Mouse (Mus musculus) G1E (cell line): Measurements from ENCODE around the gene Nrbf2.

Experiments
- CTCF ChIP-seq: IDR thresholded peaks from 2 replicates; pipeline ENCODE4 v1.5.1; 2012; ENCODE audit warnings: low read depth, low read length, inconsistent platforms, mixed read lengths
- GATA2 ChIP-seq: IDR thresholded peaks from 2 replicates; pipeline ENCODE4 v1.6.1; 2012; ENCODE audit warnings: low read depth, low read length, inconsistent platforms, borderline replicate concordance

DNA sequence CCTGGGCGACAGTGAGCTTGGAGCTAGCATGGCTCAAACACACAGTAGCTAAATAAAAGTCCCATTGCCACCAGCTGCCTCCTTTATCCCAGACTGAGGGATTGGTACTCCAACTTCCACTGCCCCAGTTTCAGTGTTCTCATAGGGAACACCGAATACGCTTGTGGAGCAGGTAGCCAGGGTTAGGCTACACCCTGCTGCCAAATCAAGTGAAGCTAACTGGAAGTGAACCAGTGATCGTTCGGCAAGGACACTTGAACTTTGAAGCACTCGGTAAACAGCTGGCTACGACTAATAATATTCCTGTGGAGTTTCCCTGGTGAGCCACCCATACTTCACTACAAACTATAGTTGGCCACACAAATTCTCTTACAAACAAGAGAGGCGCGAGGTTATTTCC, 1.6 kb downstream of the Nrbf2 start:
- no peak for TF ChIP-seq CTCF
- TF ChIP-seq GATA2, result no peak
